Mouse (Mus musculus): ENCODE results near the gene Elp1. TPM values are rescaled to one million over a fixed set of nuclear protein-coding genes. Genes with fewer than 3 reads are reported as not detected.

Elp1 gene
- total and polyA plus RNA-seq, 3 experiments = 58.1 to 88.4 (median 58.2) TPM

DNA sequence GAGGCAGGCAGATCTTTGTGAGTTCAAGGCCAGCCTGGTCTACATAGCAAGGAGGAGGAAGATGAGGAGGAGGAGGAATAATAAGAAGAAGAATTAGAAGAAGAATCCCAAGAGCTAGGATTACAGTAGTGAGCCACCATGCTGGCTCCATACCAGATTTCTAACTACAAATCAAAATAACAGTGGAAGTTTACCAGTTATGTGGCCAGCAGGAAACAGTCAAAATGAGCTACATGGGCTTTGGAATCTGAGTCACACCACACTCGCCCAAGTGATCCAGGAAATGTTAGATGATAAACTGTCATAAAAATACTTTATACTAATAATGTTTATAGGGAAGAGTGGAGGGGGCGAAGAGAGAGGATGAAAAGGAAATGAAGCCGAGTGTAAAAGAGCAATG is 38.2 kb upstream of the Elp1 start:
- DNase-seq (ENCODE audit: extremely low read depth) = no peak
- peaks cover 2% of the 10 kb centered on the region for H3K9me3 ChIP-seq (replicated peaks; ENCODE audit: low read length)
- in situ Hi-C loops (cut with MboI; ENCODE audit: low pct_ligation_motif_present, low pct_unique_long_range_greater_than_20kb, low sequenced_read_pairs) (no loop called here), dilution Hi-C loops (cut with MboI; ENCODE audit: extremely low pct_ligation_motif_present, extremely low pct_unique_long_range_greater_than_20kb, low sequenced_read_pairs) (no loop called here)
- H3K27ac ChIP-seq (ENCODE audit: insufficient read depth, low read depth) = no peak overlapping the region
- no peak overlapping the region for H3K9ac ChIP-seq (ENCODE audit: insufficient read depth, low read depth)
- no peaks in the 10 kb centered on the region for H3K4me1 ChIP-seq (ENCODE audit: control insufficient read depth in 1 of 2, insufficient read depth in 2 of 2)
- H3K79me2 ChIP-seq (replicated peaks; ENCODE audit: control insufficient read depth, extremely low read depth, insufficient read depth, poor library complexity, severe bottlenecking) = no peaks in the 10 kb centered on the region
- H3K36me3 ChIP-seq (replicated peaks in 1 of 2; ENCODE audit: control insufficient read depth in 1 of 2, insufficient read depth in 1 of 2, low read length in 1 of 2) = peaks cover 2 to 15% of the 10 kb centered on the region in 2 experiments
- no peak overlapping the region for H3K4me2 ChIP-seq (ENCODE audit: insufficient read depth, low read depth, poor library complexity, severe bottlenecking)
- no peaks in the 10 kb centered on the region for H3K27me3 ChIP-seq (replicated peaks)
- no peak for TF ChIP-seq POLR2AphosphoS2 (IDR thresholded peaks at IDR 0.05; ENCODE audit: low read depth, low read length)
- TF ChIP-seq TBP (conservative IDR thresholded peaks at IDR 0.05; ENCODE audit: low read depth, low read length) = no peak
- TF ChIP-seq CHD1 (IDR thresholded peaks at IDR 0.05; ENCODE audit: low read depth, low read length) = no peak
- TF ChIP-seq CTCF (conservative IDR thresholded peaks at IDR 0.05 in 1 of 2, IDR thresholded peaks at IDR 0.05 in 1 of 2; ENCODE audit: low read depth in 2 of 2, low read length in 2 of 2) = no peak
- TF ChIP-seq HCFC1 (IDR thresholded peaks at IDR 0.05; ENCODE audit: low read depth, low read length) = no peak
- TF ChIP-seq RCOR1 (conservative IDR thresholded peaks at IDR 0.05; ENCODE audit: low read depth, low read length) = no peak
- no peak for TF ChIP-seq POLR2A (IDR thresholded peaks at IDR 0.05; ENCODE audit: low read depth, low read length)
- no peak for TF ChIP-seq JUN (IDR thresholded peaks at IDR 0.05; ENCODE audit: insufficient read depth, low read depth, low read length)
- TF ChIP-seq ETS1 (conservative IDR thresholded peaks at IDR 0.05; ENCODE audit: low read depth, low read length) = no peak
- no peak for TF ChIP-seq NELFE (IDR thresholded peaks at IDR 0.05; ENCODE audit: low read depth, low read length)
- no peak for TF ChIP-seq EP300 (IDR thresholded peaks at IDR 0.05; ENCODE audit: low read length)
- no peak for TF ChIP-seq RAD21 (IDR thresholded peaks at IDR 0.05; ENCODE audit: low read depth, low read length)
- TF ChIP-seq MAFK (IDR thresholded peaks at IDR 0.05; ENCODE audit: insufficient replicate concordance, low read length) = no peak
- TF ChIP-seq KAT2A (IDR thresholded peaks at IDR 0.05; ENCODE audit: insufficient replicate concordance, low read length) = no peak
- no peak overlapping the region for H3K4me3 ChIP-seq (replicated peaks in 1 of 3; ENCODE audit: low read depth in 2 of 3, low read length in 2 of 3, poor library complexity in 1 of 3)

DNA sequence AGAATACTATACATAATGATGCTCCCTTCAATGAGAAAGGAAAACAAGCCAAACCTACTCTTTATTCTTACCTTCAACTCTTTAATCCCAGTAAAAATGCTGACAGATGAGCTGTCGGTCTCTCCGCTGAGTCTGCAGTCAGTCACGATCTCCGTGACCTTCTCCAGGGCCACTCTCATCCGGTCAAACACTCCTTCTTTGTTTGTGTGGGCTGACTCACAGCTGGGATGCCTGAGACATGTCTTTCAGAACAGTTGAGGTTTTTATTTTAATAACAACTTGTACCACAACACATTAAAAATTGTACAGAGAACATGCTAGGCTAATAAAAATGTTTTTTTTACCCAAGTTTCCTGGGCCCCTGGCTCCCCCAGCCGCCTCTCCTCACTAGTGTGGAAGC is 35.5 kb upstream of the Elp1 start:
- no peaks in the 10 kb centered on the region for H3K79me2 ChIP-seq (replicated peaks; ENCODE audit: control insufficient read depth, extremely low read depth, insufficient read depth, poor library complexity, severe bottlenecking)
- H3K9ac ChIP-seq (ENCODE audit: insufficient read depth, low read depth) = no peak overlapping the region
- in situ Hi-C loops (cut with MboI; ENCODE audit: low pct_ligation_motif_present, low pct_unique_long_range_greater_than_20kb, low sequenced_read_pairs) (no loop called here), dilution Hi-C loops (cut with MboI; ENCODE audit: extremely low pct_ligation_motif_present, extremely low pct_unique_long_range_greater_than_20kb, low sequenced_read_pairs) (no loop called here)
- no peak for TF ChIP-seq BHLHE40 (IDR thresholded peaks at IDR 0.05; ENCODE audit: low read depth, low read length)
- TF ChIP-seq E2F4 (IDR thresholded peaks at IDR 0.05; ENCODE audit: insufficient replicate concordance, low read depth, low read length) = no peak
- TF ChIP-seq CTCF (conservative IDR thresholded peaks at IDR 0.05 in 1 of 2, IDR thresholded peaks at IDR 0.05 in 1 of 2; ENCODE audit: low read depth in 2 of 2, low read length in 2 of 2) = no peak
- H3K4me1 ChIP-seq (ENCODE audit: control insufficient read depth in 1 of 2, insufficient read depth in 2 of 2) = no peaks in the 10 kb centered on the region
- no peak overlapping the region for H3K4me3 ChIP-seq (replicated peaks in 1 of 3; ENCODE audit: low read depth in 2 of 3, low read length in 2 of 3, poor library complexity in 1 of 3)
- H3K9me3 ChIP-seq (replicated peaks; ENCODE audit: low read length) = no peaks in the 10 kb centered on the region
- H3K36me3 ChIP-seq (replicated peaks in 1 of 2; ENCODE audit: control insufficient read depth in 1 of 2, insufficient read depth in 1 of 2, low read length in 1 of 2) = peaks cover 0 to 18% of the 10 kb centered on the region in 2 experiments
- H3K27ac ChIP-seq (ENCODE audit: insufficient read depth, low read depth) = no peak overlapping the region
- H3K4me2 ChIP-seq (ENCODE audit: insufficient read depth, low read depth, poor library complexity, severe bottlenecking) = no peak overlapping the region
- no peak for DNase-seq (ENCODE audit: extremely low read depth)
- H3K27me3 ChIP-seq (replicated peaks) = no peaks in the 10 kb centered on the region

Measured in CH12.LX (cell line).